Mouse (Mus musculus) frontal cortex, postnatal 25 days (tissue): Measurements from ENCODE around the gene Nxph3.
A peak's percentile ranks its signal among the peaks of the same experiment; 100 is the strongest.

Experiments
- DNase-seq, 2 experiments: peaks; one replicate each; pipeline ENCODE4 v3.0.0; 2022; ENCODE audit warnings: low spot score in 2 of 2

Nxph3 gene

DNA sequence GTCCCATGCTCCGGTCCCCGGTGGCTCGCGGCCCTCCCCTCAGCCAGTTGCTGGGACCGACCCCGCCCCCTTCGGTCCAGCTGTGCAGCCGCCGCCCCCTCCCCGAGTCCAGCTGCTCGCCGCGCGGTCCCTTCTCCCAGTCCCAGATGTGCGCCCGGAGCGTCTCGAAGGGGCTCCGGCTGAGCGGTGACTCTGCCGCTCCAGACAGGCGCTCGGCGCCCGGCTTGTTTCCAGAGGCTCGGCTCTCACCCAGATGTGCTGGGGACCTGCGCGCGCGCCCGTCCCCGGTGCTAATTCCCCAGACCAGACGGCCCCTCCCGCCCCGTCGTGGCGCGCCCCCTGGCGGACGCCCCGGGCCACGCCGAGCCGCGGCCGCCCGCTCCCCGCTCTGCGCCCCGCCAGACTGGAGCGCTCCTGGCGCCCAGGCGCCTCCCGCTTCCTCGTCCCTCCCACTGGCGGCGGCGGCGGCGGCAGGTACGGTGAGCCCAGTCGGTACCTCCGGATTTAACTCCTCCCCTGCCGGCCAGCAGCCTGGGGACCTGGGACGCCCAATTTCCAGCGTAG, at the start of gene Nxph3:
Gene Nxph3, minus strand, starts transcription at position 273 of the 564 bp plus-strand sequence.
- DNase-seq: no peak

DNA sequence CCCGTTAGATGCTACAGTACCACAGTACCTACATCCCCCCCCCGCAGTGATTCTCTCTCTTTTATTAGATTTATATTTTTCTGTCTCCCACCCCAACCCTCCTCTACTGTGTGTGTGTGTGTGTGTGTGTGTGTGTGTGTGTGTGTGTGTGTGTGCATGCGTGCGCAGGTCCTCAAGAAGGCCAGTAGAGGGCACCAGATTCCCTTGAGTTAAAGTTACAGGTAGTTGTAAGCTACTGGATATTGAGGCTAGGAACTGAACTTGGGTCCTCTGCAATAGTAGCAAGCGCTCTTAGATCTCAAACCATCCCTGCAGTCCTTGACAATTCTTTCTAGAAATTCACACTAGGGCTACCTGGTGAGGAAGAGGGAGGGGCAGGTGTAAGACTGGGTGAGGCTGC, 49.5 kb upstream of the Nxph3 start:
- no peak for DNase-seq

DNA sequence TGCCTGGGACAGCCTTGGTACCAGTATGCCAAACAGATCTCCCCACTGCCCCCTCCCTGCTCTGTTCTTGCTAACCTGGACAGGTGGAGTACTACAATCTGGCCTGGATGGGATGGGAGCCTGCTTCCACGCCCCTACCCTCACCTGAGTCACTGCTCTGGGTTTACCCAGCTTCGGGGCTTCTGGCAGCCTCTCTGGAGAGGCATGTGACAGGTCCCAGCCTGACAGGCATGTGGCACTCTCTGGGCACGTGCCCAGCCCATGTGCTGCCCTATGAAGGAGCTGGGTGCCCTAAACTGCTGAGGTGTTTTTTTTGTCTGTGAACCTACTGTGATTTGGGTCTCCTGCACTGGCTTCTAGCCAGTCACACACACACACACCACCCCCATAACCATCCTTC, 46.4 kb upstream of the Nxph3 start:
- no peak for DNase-seq

DNA sequence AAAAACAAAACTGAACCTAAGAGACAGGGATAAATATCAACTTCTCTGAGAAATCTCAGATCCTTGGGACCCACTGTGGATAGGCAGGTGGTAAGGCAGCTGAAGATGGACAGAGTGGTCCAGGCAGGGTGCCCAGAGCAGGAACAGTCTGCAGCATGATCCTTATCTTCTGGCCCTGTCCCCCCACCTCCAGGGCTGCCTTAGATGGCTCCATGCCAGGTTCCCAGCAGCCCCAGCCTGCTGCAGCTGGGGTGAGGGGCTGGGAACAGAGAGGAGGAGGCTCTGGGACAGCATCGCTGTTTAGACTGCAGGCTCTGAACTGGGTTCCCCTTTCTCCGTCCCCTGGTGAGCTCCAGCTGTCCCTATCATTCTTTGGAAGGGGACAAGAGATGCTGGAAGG, 45.4 kb upstream of the Nxph3 start:
- DNase-seq: no peak

DNA sequence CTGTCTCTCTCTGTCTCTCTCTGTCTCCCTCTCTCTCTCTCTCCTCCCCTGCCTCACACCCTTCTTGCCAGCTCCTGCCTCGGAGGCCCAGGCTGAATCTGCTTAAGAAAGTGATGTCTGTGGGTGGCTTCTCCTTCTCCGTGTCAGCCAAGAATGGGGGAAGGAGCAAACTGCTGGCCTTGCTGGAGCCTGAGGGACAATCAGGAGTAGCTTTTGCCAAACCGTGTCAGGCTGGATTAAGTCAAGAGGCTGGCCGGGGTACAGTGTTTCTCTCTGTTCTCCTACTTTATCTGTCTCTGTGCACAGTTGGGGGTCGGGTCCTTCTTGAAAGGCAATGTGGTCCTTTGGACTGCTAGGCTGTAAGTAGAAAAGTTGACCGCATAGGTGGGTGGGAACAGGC, 43.3 kb upstream of the Nxph3 start:
- no peak for DNase-seq

DNA sequence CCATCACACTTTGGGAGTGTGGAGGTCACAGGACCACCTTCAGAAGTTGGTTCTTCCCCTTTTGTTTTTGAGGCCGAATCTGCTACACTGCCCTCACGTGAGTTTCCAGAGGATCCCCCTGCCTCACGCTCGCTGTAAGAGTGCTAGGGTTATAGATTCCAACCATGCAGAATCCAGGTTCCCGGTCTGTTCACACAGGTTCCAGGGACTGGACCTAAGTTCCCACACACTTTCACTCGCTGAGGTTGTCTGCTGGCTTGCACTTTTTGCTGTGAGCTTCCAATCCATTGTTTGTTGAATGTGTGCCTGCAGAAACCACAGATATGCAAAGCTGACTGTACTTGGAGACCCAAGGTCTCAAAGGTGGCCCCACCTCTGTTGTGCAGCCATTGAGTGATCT, 42.7 kb upstream of the Nxph3 start:
- DNase-seq: no peak

DNA sequence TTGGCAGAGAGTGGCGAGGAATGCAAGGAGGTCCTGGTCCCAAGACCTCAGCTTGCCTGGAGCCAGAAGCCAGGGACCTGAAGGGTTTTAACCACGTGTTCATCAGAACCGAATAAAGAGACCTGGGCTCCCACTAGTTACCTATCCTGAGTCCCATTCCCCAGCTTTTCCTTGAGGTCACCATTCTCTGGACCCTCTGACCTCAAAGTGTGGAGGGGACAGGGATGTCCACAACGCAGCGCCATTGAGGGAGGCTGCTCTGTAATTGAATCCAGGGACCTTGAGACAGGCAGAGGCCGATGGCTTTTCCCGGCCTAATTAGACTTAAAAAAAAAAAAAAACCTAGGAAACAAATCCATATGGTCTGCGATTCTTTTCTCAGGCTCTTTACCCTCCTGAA, 40.9 kb upstream of the Nxph3 start:
- no peak for DNase-seq

DNA sequence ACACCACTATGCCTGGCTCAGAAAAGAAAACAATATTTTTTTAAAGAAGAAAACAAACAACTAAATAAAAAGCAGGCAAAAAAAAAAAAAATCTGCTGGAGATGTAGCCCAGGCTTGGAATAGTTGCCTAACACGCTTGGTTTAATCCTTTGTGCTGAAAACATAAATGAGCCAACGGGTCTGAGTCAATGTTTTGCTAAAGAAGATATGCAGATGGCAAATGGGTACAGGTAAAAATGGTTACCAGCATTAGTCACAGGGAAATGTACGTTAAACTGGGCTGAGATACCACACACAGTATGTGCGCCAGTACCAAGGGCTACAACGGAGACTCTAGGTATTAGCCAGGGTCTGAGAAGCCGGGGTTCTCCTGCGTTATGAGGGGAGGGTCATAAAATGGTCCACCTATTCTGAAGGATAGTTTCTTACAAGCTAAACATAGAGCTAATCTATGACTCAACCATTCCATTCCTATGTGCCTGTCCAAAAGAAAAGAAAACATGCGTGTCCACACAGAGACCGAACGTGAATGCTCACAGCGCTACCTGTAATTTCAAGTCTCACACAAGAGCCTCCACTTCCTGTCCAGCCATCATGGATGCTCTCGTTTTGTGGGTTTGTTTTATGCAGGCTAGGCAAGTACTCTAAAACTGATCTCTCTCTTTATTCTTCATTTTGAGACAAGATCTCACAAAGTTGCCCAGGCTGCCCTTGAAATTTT, 36.1 kb upstream of the Nxph3 start:
- no peak for DNase-seq

DNA sequence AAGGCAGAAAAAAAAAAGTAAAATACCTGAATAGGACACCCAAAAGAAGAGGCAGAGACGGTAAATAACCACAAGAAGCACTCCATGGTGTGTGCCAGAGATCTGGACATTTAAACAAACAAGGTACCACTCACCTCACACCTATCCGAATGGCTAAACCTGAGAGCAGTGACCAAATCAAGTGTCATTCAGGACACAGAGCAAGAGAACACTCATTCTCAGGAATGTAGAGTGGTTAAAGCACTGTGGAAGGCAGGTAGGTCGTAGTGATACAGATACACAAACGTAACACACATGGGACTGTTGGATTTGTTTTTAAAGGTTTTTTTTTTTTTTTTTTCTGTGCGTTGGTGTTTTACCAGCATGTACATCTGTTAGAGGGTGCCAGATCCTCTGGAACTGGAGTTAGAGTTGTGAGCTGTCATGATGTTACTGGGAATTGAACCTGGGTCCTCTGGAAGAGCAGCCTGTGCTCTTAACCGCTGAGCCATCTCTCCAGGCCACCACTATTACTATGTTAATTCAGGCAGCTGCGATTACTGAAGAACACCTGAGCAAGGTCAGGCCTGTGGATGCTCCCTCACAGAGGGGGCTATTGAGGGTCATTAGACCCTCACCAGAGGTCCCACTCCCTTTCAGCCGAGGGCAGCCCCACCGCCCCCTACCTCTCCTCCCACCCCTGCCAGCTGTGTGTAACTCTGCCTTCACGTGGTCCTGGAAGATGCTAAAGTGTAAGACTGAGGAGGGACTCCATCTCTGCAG, 31.8 kb upstream of the Nxph3 start:
- DNase-seq: no peak

DNA sequence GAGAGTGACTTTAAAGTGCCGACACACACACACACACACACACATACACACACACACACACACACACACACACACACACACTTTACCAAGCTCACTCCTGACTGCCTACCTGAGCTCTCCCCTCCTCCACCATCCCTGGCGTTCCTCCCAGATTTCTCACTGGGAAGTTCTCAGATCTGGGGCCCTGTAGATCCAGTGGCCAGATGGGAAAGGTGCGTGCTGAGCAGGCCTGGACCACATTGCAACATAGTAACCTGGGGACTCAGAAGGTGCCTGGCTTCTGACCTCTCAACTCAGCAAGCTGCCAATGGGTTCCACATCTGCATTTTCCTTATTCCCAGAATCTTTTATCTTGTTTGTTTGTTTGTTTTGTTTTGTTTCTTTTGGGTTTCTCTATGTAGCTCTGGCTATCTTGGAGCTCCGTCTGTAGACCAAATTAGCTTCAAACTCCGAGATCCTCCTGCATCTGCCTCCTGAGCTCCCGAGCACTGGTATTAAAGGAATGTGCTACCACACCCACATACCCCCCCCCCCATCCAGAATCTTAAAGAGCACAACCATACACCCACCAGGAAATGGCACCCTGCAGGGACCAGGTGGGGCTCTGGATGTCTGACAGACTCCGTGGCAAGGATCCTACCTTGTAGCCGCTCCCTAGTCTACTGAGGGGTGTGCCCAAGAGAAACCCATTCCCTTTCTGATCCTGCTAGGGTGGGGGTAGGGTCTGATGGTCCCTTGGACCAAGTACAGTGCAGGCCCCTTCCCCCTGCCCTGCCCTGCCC, 30.4 kb upstream of the Nxph3 start:
- no peak for DNase-seq

DNA sequence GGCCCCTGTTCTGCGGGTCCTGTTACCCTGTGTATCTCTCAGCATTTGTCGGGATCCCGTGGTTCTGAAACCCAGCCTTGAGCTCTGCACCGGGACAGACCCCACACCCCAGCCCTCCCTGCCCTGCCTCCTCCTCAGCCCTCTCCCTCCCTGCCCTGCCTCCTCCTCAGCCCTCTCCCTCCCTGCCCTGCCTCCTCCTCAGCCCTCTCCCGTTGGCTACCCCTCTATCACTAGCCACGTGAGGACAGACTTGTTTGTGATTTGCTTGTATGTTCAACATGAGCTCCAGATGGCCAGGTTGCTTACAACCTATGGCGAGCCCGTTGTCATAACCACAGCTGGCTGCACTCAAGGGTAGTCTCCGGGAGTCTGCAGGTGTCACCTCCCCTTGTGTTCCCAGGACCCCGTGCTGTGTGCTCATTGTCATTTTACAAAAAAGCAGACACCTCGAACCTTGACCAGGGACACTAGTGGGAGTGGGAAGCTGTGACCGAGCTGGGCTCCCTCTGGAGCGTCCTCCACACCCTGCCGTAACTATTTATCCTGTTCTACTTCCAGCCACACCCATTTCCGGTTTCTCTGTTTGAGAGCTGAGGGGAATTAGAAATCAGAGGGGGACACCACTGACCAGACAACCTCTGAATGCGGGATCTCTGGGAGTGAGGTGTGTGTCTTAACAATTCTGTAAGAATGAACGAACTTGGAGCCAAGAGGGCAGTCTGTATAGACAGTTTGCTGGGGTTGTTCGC, 26.4 kb upstream of the Nxph3 start:
- no peak for DNase-seq

DNA sequence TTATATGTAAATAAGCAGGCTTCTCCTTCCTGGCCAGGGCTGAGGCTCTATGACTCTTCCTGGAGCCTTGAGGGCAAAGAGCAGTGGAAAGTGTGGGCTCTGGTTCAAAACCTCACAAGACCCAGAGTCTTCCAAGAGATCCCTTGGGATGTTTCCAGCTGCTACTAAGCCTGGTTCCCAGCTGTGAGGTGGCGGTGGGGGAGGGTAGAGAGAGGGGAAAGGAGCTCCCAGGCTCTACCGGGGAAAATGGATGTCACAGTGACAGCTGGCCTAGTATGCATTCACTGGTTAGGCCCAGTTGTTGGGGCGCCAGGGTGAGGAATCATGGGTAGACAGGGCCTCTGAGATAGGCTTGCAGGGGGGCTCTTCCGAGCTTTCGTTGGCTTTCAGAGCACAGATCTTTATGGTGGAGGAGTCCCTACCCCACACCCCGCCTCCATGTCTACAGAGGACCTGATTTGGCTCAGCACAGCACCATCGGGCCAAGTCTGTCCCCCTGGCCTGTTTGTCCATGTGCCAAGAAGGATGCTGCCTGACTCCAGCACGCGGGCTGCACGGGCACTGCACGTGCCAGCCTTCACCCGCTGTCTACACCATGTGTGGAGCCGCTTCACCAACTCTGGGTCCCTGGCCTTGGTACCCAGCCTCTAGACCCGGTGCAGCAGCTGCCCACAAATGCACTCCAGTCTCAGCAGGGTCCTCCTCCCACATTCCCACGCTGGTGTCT, 24.2 kb upstream of the Nxph3 start:
- DNase-seq: no peak

DNA sequence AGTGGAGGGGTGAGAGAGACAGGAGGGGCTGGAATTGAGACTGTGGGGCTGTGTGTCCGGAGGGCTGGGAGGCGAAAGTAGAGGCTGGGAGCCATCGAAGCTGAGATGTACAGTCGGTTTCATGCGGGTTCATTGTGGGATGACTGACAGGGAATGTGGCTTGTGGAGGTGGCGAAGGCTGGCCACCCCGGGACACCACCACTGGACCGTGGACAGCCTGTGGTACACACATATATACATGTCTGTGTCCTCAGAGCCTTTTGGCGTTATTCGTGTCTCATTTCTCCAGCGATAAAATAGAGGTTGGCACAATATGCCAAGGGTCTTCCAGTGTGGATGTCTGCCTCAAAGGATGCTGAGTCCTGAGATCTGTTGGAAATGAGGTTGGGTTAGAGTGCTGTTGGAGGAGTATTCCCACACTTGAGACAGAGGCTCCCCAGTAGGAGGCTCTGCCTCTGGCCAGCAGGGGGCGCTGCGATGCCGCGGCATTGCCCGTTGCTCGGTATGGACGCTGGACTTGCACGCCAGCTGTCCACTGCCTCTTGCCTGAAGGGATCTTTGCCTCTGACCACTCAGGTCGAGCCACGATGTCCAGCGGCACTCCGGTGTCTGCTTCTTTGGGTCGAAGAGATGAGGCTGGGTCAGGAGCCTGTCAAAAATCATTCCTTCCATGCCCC, 19.3 kb upstream of the Nxph3 start:
- DNase-seq: peak; percentile 76 to 82

DNA sequence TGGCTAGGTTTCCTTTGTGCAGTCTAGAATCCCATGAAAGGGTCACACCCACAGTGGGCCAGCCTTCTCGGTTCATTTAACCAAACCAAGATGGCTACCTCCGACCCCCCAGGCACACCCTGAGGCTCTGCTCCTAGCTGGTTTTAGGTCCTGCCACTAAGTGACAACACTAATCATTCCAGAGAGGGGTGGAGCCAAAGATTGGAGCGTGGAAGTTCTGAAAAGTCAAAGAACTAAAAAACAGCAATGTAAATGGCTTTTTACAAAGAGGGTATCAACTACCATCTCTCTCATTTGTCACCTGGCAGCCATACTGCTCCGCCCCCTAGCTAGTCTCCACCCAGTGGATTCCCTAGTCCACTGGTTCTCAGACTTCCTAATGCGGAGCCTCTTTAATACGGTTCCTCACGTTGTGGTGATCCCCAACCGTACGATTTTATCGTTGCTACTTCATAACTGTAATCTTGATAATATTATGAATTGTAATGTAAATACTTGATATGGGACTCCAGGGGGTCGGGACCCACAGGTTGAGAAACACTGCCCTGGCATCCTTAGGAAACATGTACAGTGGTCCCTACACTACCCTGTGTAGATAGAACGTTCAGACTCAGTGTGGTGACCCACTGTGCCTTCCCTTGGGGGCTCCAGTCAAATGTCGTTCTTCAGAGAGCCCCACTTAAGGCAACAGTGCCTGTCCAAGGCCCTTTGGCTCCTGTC, 18.1 kb upstream of the Nxph3 start:
- no peak for DNase-seq

DNA sequence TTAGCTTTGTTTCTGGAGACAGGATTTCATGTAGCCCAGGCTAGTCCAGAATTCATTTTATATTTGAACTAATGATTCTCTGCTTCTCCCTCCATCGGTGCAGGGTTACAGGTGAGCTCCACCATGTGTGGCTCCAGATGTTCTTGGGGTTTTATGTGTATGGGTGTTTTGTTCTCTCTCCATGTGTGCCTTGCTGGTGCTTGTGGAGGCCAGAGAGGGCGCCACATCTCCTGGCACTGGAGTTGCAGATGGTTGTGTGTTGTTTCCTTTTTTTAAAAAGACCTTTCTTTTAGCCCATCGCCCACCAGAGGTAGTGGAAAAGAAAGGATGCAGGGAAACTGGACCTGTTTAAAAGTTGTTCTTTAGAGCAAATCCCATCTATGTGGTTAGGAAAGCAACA, 13.9 kb upstream of the Nxph3 start:
- no peak for DNase-seq

DNA sequence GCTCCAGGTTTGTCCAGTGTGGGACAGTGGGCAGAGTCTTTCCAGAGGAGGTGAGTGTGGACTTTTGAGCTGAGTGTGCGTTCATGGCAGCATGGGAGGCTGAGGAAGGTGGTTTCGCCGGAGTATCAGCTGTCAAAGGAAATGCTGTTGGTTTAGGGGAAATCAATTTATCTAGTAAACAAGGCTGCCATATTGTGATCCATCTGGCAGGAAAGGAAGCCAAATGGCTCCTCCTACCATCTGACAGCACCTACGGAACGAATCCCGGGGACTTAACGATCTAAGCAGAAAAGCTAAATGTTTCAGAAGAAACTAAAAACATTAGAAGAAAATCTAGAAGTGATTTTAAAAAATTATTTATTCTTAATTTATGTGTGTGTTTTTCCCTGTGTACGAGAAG, 12.9 kb upstream of the Nxph3 start:
- DNase-seq: no peak

DNA sequence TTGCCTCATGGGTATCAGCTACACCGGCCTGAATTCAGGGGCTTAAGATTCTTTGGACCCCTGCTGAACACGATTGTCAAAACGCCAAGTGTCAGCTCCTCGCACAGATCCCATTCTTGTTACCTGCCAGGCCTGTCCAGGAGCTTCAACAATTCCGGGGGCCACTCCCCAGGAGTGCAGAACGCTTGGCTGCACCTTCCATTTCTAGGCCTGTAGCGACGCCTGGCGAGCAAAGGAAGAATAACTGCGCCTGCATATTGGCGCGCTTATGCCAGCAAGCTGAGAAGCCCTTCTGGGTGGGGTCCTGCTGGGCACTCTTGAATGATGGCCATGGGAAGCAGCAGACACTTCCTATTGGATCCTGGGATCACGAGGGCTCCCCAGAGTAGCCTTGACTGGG, 7.2 kb upstream of the Nxph3 start:
- DNase-seq: peak; percentile 69 to 70

DNA sequence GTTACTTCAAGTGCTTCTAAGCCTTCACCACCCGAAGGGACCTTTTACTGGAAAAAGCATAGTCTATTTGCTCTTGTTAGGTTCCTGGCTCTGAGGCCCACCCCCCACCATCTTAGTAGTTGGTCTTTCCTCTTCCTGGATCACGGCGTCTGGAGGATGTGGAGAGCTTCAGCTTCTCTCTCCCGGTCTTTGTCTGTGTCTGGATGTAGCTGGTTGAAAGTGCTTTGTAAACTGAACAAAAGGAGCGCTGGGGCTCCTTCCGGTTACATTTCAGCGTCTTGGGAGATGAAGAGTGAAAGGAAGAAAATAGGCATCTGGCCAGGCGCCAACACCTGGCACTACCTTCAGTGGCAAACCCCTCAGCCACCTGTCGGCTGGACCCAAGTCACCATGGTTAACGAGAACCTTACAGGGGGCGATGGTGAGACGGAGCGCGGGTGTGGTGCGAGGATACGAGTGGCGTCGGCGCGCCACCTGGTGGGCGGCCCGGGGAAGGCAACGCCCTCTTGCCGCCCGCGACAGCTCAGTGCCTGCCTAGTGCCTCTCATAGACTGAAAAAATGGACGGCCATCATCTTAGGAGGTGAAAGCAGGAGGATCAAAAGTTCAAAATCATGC, 6.2 kb upstream of the Nxph3 start:
- DNase-seq: peak; percentile 79 to 84

DNA sequence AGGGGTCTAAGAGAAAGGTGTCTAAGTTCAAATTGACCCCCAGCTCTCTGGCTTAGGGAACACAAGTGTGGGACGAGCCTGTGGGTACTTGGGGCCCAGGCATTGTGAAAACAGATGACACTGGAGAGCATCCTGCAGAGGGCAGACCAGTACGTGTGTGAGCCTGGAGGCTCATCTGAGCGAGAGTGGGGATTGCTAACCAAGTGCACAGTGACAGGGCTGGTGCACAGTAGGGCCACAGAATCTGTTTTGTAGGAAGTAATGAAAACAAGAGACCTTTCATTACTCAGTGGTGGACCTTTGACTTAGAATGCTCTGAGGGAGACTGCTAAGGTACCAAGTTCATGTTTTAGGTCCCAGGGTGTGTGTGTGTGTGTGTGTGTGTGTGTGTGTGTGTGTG, 5.6 kb upstream of the Nxph3 start:
- DNase-seq: no peak
